Mouse (Mus musculus): ENCODE results near the gene Gm45062.

The Gm45062 gene

DNA sequence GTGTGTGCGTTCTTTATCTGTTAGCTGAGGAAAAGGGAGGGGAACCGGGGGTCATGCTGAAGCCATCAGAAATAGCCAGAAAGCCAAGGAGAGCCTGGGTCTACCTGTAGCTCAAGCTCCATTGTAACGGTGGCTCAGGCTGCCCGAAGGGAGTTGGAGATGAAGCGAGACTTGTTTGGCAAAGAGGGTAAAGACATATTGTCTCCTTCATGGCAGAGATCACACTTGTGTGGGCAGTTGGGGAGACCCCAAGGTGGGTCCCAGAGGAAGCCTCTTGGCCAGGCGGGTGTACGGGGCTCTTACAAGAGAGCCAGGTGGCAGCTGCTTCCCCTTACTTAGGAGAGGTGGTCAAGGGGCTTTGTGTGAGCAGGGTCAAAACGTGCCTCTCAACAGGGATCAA lies 369.0 kb downstream of the Gm45062 start:
- in situ Hi-C loops (cut with MboI; ENCODE audit: low pct_unique_long_range_greater_than_20kb in 1 of 2, low sequenced_read_pairs in 2 of 2, unreplicated experiment in 1 of 2): no loop called here

DNA sequence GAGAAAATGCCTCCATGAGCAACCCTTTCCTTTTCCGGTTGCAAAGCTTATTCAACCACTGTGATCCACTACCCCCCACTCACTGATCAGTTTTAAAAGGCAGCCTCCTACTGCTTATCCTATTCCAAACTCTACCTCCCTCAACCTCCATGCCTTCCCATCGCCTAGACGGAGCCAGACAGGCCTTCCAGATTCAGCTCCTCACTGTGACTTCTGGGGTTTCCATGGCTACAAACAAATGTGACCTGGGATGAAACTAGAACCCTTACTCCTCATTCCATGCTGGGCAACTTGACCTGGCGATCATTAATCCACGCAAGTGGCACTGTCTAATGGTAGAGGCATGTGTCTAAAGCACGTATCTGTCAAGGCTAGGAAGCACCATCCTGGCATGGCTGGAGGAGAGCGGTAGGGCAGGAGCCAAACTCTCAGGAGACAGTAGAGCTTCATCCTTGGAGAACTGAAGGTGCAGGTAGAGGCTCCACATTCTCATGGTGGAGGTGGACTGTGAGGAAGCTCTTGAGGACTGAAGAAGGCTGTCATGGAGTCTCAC lies 369.5 kb downstream of the Gm45062 start:
- in situ Hi-C loops (cut with MboI; ENCODE audit: low pct_unique_long_range_greater_than_20kb in 1 of 2, low sequenced_read_pairs in 2 of 2, unreplicated experiment in 1 of 2): no loop called here

GRCm38 (mm10) chr6:8630531-8630930 lies 371.3 kb downstream of the Gm45062 start:
- in situ Hi-C loops (cut with MboI; ENCODE audit: low pct_unique_long_range_greater_than_20kb in 1 of 2, low sequenced_read_pairs in 2 of 2, unreplicated experiment in 1 of 2): no loop called here

GRCm38 (mm10) chr6:8631362-8631761 lies 372.1 kb downstream of the Gm45062 start:
- in situ Hi-C loops (cut with MboI; ENCODE audit: low pct_unique_long_range_greater_than_20kb in 1 of 2, low sequenced_read_pairs in 2 of 2, unreplicated experiment in 1 of 2): no loop called here

DNA sequence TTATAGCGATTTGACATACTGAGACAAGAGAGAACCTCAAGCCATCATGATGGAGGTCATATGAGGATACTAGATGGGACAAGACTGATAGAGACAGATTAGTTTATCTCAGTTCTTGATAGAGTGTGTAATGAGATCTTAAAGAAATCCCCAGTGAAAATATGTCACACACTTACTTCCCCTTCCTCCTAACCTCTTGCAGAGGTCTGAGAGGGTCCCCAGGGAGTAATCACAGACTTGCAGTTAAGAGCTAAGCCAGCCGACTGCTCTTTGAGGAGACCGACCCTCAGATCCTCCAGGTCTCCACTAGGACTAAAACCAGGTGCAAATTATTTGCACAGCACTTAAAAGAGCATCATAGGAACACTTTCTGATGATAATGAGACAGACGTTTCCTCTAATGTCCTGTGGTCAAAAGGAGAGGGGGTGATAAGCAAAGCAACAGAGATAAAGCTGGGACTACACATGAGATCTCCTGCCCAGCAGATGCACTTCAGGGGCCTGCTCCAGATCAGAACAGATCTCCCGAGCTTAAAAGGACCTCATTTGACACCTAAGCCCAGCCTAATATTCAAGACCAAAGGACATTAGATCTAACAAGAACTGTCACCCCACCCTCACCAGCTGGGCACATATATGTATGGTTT lies 372.9 kb downstream of the Gm45062 start:
- in situ Hi-C loops (cut with MboI; ENCODE audit: low pct_unique_long_range_greater_than_20kb in 1 of 2, low sequenced_read_pairs in 2 of 2, unreplicated experiment in 1 of 2): no loop called here

DNA sequence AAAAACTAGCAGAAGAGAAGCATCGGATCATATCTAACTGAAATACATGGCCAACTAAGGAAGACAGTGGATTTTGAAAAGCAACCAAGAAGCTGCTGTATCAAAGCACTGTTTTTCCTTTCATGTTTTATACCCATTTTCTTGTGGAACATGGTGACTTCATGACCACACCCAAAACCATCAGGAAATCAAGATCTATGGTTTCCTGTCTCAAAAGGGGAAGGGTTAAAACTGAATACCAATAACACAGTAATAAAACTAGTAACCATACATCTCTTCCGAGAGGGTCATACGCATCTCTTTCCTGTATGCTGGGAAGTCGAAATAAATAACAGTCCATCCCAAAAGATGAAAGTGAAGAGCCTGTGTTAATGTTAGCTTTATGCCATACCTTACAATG lies 373.5 kb downstream of the Gm45062 start:
- in situ Hi-C loops (cut with MboI; ENCODE audit: low pct_unique_long_range_greater_than_20kb in 1 of 2, low sequenced_read_pairs in 2 of 2, unreplicated experiment in 1 of 2): no loop called here

GRCm38 (mm10) chr6:8638122-8638521 lies 378.9 kb downstream of the Gm45062 start:
- in situ Hi-C loops (cut with MboI; ENCODE audit: low pct_unique_long_range_greater_than_20kb in 1 of 2, low sequenced_read_pairs in 2 of 2, unreplicated experiment in 1 of 2): no loop called here

GRCm38 (mm10) chr6:8638899-8639298 lies 379.6 kb downstream of the Gm45062 start:
- in situ Hi-C loops (cut with MboI; ENCODE audit: low pct_unique_long_range_greater_than_20kb in 1 of 2, low sequenced_read_pairs in 2 of 2, unreplicated experiment in 1 of 2): no loop called here

- in situ Hi-C loops (cut with MboI; ENCODE audit: low pct_unique_long_range_greater_than_20kb in 1 of 2, low sequenced_read_pairs in 2 of 2, unreplicated experiment in 1 of 2): no loop called here
These were observed 380.3 kb downstream of the Gm45062 start for GRCm38 (mm10) chr6:8639526-8639925.

DNA sequence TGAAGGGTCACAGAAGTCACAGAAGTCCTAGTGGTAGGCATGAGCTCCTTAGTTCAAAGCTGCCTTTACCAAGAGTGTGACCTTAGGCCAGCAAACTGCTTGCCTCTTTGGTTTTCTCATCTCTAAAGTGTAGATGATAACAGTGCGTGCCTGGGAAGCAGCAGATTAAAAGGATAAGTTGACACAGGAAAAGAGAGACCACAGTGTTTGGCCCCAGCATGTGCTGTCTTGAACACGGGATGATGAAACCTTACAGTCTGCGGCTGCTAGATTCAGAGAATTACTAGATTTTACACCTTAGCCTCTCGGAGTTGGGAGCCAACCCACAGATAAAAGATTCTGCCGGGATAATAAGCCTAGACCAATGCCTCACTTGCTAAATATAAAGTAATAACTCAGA lies 381.6 kb downstream of the Gm45062 start:
- in situ Hi-C loops (cut with MboI; ENCODE audit: low pct_unique_long_range_greater_than_20kb in 1 of 2, low sequenced_read_pairs in 2 of 2, unreplicated experiment in 1 of 2): no loop called here

- in situ Hi-C loops (cut with MboI; ENCODE audit: low pct_unique_long_range_greater_than_20kb in 1 of 2, low sequenced_read_pairs in 2 of 2, unreplicated experiment in 1 of 2): no loop called here
These were observed 385.5 kb downstream of the Gm45062 start for GRCm38 (mm10) chr6:8644703-8645102.

DNA sequence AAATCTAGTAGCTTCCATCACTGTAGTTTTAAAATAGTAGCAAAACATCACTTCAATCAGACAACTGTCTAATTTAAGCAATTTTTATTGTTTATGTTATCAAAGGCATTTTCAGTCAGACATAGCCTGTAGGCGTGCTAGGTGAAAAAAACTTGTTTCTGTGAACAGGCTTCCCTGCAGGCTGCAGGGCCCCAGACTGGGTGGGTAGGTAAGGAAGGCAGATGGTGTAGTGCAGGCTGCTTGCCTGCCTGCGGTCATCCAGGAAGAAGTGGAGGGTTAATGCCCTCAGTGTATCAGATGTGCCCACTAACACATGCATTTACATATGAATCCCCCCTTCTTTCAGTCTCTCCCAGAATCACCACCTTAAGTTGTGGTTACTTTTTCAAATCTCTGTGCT lies 386.5 kb downstream of the Gm45062 start:
- in situ Hi-C loops (cut with MboI; ENCODE audit: low pct_unique_long_range_greater_than_20kb in 1 of 2, low sequenced_read_pairs in 2 of 2, unreplicated experiment in 1 of 2): no loop called here

Data from mouse embryonic stem cell (cell line).